In the genomic region with DNA sequence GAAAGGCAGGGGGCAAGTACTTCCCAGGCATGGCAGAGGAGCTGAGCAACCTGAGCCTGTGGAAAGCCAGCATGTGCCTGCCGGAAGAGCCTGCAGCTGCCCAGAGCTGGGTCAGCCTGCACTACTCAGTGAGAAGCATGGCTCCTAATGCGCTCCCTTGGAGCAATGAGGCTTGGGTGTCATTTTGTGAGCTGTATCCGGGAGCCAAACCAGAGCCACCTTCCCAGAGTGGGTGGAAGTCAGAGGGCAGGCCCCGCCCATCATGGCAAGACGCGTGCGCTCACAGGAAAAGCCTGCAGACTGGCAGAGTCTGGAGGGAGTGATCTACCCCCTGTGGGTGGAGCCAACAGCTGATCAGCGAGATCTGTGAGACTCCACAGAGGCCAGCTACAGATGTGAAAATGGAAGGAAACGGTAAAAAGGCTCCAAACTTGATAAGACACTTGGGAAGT, we compare ENCODE assay signal across 8 mouse cellular contexts.
A peak's percentile ranks its signal among the peaks of the same experiment; 100 is the strongest.
DNase-seq lines count a peak whose midpoint lies in the region; ATAC-seq and TF ChIP-seq lines count a peak whose summit lies in the region.

No protein-coding gene starts in this region.

- no peaks in the 10 kb centered on the region for H3K9me3 ChIP-seq in MEL (replicated peaks; ENCODE audit: insufficient read depth, low read length)
- H3K9me3 ChIP-seq in intestine, embryonic 14.5 days (ENCODE audit: control insufficient read depth, low read length): no peaks in the 10 kb centered on the region
- H3K9me3 ChIP-seq in liver, embryonic 16.5 days (replicated peaks; ENCODE audit: control insufficient read depth, low read length): no peaks in the 10 kb centered on the region
- no peaks in the 10 kb centered on the region for H3K9me3 ChIP-seq in neural tube, embryonic 11.5 days (ENCODE audit: control insufficient read depth, low read length)

- TF ChIP-seq POLR2A in MEL (IDR thresholded peaks at IDR 0.05; ENCODE audit: control insufficient read depth in 1 of 2, insufficient read depth in 1 of 2, low read depth in 1 of 2, low read length in 2 of 2, poor library complexity in 1 of 2): peak; percentile 20 to 76; a peak in 2 of 4 replicates

- H3K4me2 ChIP-seq in intestine, embryonic 14.5 days (ENCODE audit: low read length): peak overlapping the region; percentile 58
- peak overlapping the region; percentile 76 for H3K4me2 ChIP-seq in liver, embryonic 16.5 days (ENCODE audit: low read depth, low read length)
- peak overlapping the region; percentile 46 for H3K4me2 ChIP-seq in neural tube, embryonic 11.5 days (ENCODE audit: low read depth)

- peak overlapping the region; percentile 48 to 49 for H3K4me3 ChIP-seq in MEL (ENCODE audit: control insufficient read depth in 1 of 2, insufficient read depth in 1 of 2, low read depth in 2 of 2, low read length in 2 of 2)
- H3K4me3 ChIP-seq in intestine, embryonic 14.5 days (ENCODE audit: low read depth, low read length): peak overlapping the region; percentile 33
- peak overlapping the region; percentile 53 for H3K4me3 ChIP-seq in liver, embryonic 16.5 days (ENCODE audit: low read depth, low read length)
- peak overlapping the region; percentile 31 for H3K4me3 ChIP-seq in neural tube, embryonic 11.5 days (ENCODE audit: low read depth, low read length)

- H3K27me3 ChIP-seq in MEL (ENCODE audit: control insufficient read depth in 1 of 2, insufficient read depth in 2 of 2, low read length in 2 of 2): no peaks in the 10 kb centered on the region
- no peaks in the 10 kb centered on the region for H3K27me3 ChIP-seq in intestine, embryonic 14.5 days (replicated peaks; ENCODE audit: control insufficient read depth, insufficient read depth, low read length)
- no peaks in the 10 kb centered on the region for H3K27me3 ChIP-seq in liver, embryonic 16.5 days (ENCODE audit: control insufficient read depth, insufficient read depth, low read depth, low read length)
- no peaks in the 10 kb centered on the region for H3K27me3 ChIP-seq in neural tube, embryonic 11.5 days (ENCODE audit: control insufficient read depth, insufficient read depth, low read length)

- H3K36me3 ChIP-seq in MEL (ENCODE audit: control insufficient read depth in 1 of 2, insufficient read depth in 2 of 2, low read length in 2 of 2): peaks cover 0 to 3% of the 10 kb centered on the region in 2 experiments; a peak in 1 of 4 replicates
- H3K36me3 ChIP-seq in intestine, embryonic 14.5 days (ENCODE audit: control insufficient read depth, insufficient read depth, low read length): no peaks in the 10 kb centered on the region
- H3K36me3 ChIP-seq in liver, embryonic 16.5 days (ENCODE audit: control insufficient read depth, insufficient read depth): no peaks in the 10 kb centered on the region
- H3K36me3 ChIP-seq in neural tube, embryonic 11.5 days (ENCODE audit: control insufficient read depth, insufficient read depth, low read length): no peaks in the 10 kb centered on the region

- TF ChIP-seq CTCF in MEL (IDR thresholded peaks at IDR 0.05 in 2 of 3, conservative IDR thresholded peaks at IDR 0.05 in 1 of 3; ENCODE audit: control insufficient read depth in 1 of 3, insufficient read depth in 1 of 3, low read depth in 2 of 3, low read length in 3 of 3, poor library complexity in 1 of 3, severe bottlenecking in 1 of 3): no peak

- H3K27ac ChIP-seq in MEL (ENCODE audit: control insufficient read depth, low read depth, low read length): peak overlapping the region; percentile 71
- H3K27ac ChIP-seq in intestine, embryonic 14.5 days (ENCODE audit: low read depth): no peak overlapping the region
- H3K27ac ChIP-seq in liver, embryonic 16.5 days (ENCODE audit: low read length): no peak overlapping the region
- H3K27ac ChIP-seq in neural tube, embryonic 11.5 days (ENCODE audit: low read depth, low read length): no peak overlapping the region

- peak overlapping the region; percentile 69 for H3K9ac ChIP-seq in MEL (ENCODE audit: control insufficient read depth, low read depth, low read length, poor library complexity, severe bottlenecking)
- H3K9ac ChIP-seq in intestine, embryonic 14.5 days (ENCODE audit: low read length): 0 out of 2 replicates have a peak overlapping the region, but pooled peaks have one; percentile 25
- H3K9ac ChIP-seq in liver, embryonic 16.5 days (ENCODE audit: low read depth, low read length): peak overlapping the region; percentile 51
- H3K9ac ChIP-seq in neural tube, embryonic 11.5 days (ENCODE audit: low read length): peak overlapping the region; percentile 39

- DNase-seq in 3134 (ENCODE audit: extremely low read depth, insufficient read length, low spot score) (peak; percentile 65), MEL (ENCODE audit: low read depth, low spot score) (peak; percentile 94)
- DNase-seq in embryo, embryonic 10.5 days (ENCODE audit: low spot score): peak; percentile 88
- peak; percentile 45 for DNase-seq in gonadal fat pad, adult 2 months (ENCODE audit: low read depth)
- peak; percentile 78 for DNase-seq in intestine, embryonic 14.5 days (ENCODE audit: low spot score)
- peak; percentile 80 for DNase-seq in neural tube, embryonic 11.5 days (ENCODE audit: low spot score)
- DNase-seq in thymus, postnatal 0 days (ENCODE audit: low spot score): peak; percentile 80

- peak in 1 of 2 experiments; percentile 50; a peak in 2 of 4 replicates for TF ChIP-seq EP300 in MEL (IDR thresholded peaks at IDR 0.05; ENCODE audit: low read depth in 1 of 2, low read length in 2 of 2)

- no peaks in the 10 kb centered on the region for H3K4me1 ChIP-seq in MEL (ENCODE audit: control insufficient read depth in 1 of 2, insufficient read depth in 2 of 2, low read length in 2 of 2)
- no peaks in the 10 kb centered on the region for H3K4me1 ChIP-seq in intestine, embryonic 14.5 days (replicated peaks; ENCODE audit: control insufficient read depth, insufficient read depth, low read length)
- peaks cover 4% of the 10 kb centered on the region; the same call in 1 of the 2 replicates for H3K4me1 ChIP-seq in liver, embryonic 16.5 days (ENCODE audit: control insufficient read depth, low read depth, low read length)
- H3K4me1 ChIP-seq in neural tube, embryonic 11.5 days (ENCODE audit: control insufficient read depth, insufficient read depth, low read length): no peaks in the 10 kb centered on the region

- no peaks in the 10 kb centered on the region for H3K79me2 ChIP-seq in MEL (ENCODE audit: control insufficient read depth, insufficient read depth, low read length, poor library complexity)

- 0% methylated on average over 9 of the region's 9 CpGs for WGBS in intestine, embryonic 14.5 days
- WGBS in liver, embryonic 16.5 days (ENCODE audit: insufficient replicate concordance): 1% methylated on average over 9 of the region's 9 CpGs
- under 1% methylated on average over 9 of the region's 9 CpGs for WGBS in neural tube, embryonic 11.5 days

- TF ChIP-seq RAD21 in MEL (IDR thresholded peaks at IDR 0.05; ENCODE audit: low read depth, low read length): no peak

- peak; percentile 91 for ATAC-seq in intestine, embryonic 14.5 days (replicated peaks; ENCODE audit: low FRiP score, low TSS enrichment, low read depth)
- peak; percentile 96 for ATAC-seq in liver, embryonic 16.5 days (ENCODE audit: low read depth)
- peak; percentile 91 for ATAC-seq in neural tube, embryonic 11.5 days (ENCODE audit: insufficient read depth, low FRiP score, low TSS enrichment)

TF ChIP-seq in MEL, 35 proteins besides CTCF, POLR2A, EP300 and RAD21 (continues in another document):
- TF ChIP-seq HCFC1 (IDR thresholded peaks at IDR 0.05; ENCODE audit: low read depth, low read length): peak; percentile 1; the same call in 1 of the 2 replicates
- no peak for TF ChIP-seq ZKSCAN1 (IDR thresholded peaks at IDR 0.05; ENCODE audit: low read depth, low read length)
- TF ChIP-seq MXI1 (IDR thresholded peaks at IDR 0.05; ENCODE audit: low read depth, low read length): peak; percentile 62; the same call in 1 of the 2 replicates
- TF ChIP-seq RCOR1 (IDR thresholded peaks at IDR 0.05; ENCODE audit: low read depth, low read length): no peak
- TF ChIP-seq USF1 (IDR thresholded peaks at IDR 0.05; ENCODE audit: low read depth, low read length): no peak
- no peak for TF ChIP-seq MEF2A (IDR thresholded peaks at IDR 0.05; ENCODE audit: extremely low read depth, insufficient replicate concordance, low read depth, low read length, poor library complexity, severe bottlenecking)
- peak; percentile 40; the same call in 1 of the 2 replicates for TF ChIP-seq POLR2AphosphoS2 (IDR thresholded peaks at IDR 0.05; ENCODE audit: low read length)
- TF ChIP-seq USF2 (IDR thresholded peaks at IDR 0.05; ENCODE audit: borderline replicate concordance in 1 of 2, insufficient read depth in 1 of 2, low read depth in 1 of 2, low read length in 2 of 2): no peak
- no peak; the same call in 1 of the 2 replicates for TF ChIP-seq SIN3A (IDR thresholded peaks at IDR 0.05; ENCODE audit: low read length)
- TF ChIP-seq MYB (IDR thresholded peaks at IDR 0.05; ENCODE audit: low read depth, low read length): no peak
- no peak for TF ChIP-seq E2F4 (IDR thresholded peaks at IDR 0.05; ENCODE audit: borderline replicate concordance, low read depth, low read length)
- peak; percentile 56 for TF ChIP-seq NELFE (IDR thresholded peaks at IDR 0.05; ENCODE audit: low read depth, low read length)
- TF ChIP-seq NRF1 (IDR thresholded peaks at IDR 0.05; ENCODE audit: insufficient read depth, low read depth, low read length, poor library complexity, severe bottlenecking): peak; percentile 61
- TF ChIP-seq UBTF (IDR thresholded peaks at IDR 0.05; ENCODE audit: borderline replicate concordance, insufficient read depth, low read depth, low read length): no peak
- TF ChIP-seq ZNF384 (IDR thresholded peaks at IDR 0.05; ENCODE audit: low read depth, low read length): no peak
- no peak for TF ChIP-seq MAX (IDR thresholded peaks at IDR 0.05; ENCODE audit: low read length)
- TF ChIP-seq GATA1 (IDR thresholded peaks at IDR 0.05; ENCODE audit: low read depth, low read length): peak; percentile 65; the same call in 1 of the 2 replicates
- TF ChIP-seq KAT2A (conservative IDR thresholded peaks at IDR 0.05; ENCODE audit: low read depth, low read length): no peak
- no peak for TF ChIP-seq GABPA (IDR thresholded peaks at IDR 0.05; ENCODE audit: low read depth, low read length)
- no peak for TF ChIP-seq MAZ (IDR thresholded peaks at IDR 0.05; ENCODE audit: low read depth, low read length)
- TF ChIP-seq CHD2 (IDR thresholded peaks at IDR 0.05; ENCODE audit: low read length): no peak
- no peak for TF ChIP-seq BHLHE40 (IDR thresholded peaks at IDR 0.05; ENCODE audit: borderline replicate concordance, low read depth, low read length)
- TF ChIP-seq MYC (IDR thresholded peaks at IDR 0.05; ENCODE audit: low read depth, low read length): 0 out of 2 replicates have a peak, but pooled peaks have one; percentile 30
- no peak for TF ChIP-seq TAL1 (IDR thresholded peaks at IDR 0.05; ENCODE audit: low read length)
- TF ChIP-seq TCF12 (IDR thresholded peaks at IDR 0.05; ENCODE audit: low read depth, low read length): peak; percentile 42; the same call in 1 of the 2 replicates
- peak; percentile 79 for TF ChIP-seq ETS1 (IDR thresholded peaks at IDR 0.05; ENCODE audit: low read depth, low read length)
